26 mouse cellular contexts compared by ENCODE assay signal in the genomic region with DNA sequence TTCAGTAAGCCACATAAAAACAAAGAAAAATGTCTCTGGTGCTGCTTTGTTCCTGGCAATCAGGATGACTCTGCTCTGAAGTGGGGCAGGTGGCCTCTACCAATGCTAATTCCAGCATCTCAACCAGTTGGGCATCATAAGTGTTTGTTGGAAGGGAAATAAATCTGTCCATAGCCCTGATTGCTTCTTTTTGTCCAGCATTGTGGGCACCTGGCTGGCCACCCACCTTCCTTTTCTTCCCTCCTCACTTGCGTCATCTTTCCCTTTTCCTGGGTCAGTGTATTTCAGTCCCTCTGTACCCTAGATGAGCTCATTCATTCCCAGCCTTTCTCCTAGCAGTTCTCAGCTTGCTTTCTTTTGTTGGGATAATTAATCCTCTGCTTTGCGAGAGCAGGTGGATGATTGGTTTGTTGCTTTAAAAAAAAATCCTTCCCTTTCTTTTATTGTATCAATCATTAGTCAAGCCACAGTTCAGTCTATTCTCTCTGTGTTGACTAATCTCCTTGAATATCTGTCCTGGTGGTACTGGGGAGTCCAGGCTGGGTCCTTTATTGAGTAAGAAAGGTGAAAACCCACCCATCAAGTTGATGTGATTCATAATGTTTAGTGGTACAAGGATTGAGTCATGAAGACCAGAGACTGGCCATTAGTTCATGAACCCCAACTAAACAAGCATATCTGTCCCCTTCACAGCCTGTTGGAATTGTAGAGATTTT.
DNase-seq lines count a peak whose midpoint lies in the region; ATAC-seq lines count a peak whose summit lies in the region.
"Had no signal": no experiment of that assay in that cellular context is flagged by ENCODE, and none has a peak within 500 bp of the region (broad histone marks: within the 10 kb centered on the region; RNA-seq: fewer than 3 reads in every experiment).

No protein-coding gene starts in this region.

- H3K9ac ChIP-seq in hindbrain, embryonic 13.5 days, result no peak overlapping the region
- no peak overlapping the region for H3K9ac ChIP-seq in hindbrain, embryonic 16.5 days (ENCODE audit: low read depth, low read length)
- no peak overlapping the region for H3K9ac ChIP-seq in forebrain, embryonic 12.5 days
- H3K9ac ChIP-seq: embryonic facial prominence, embryonic 13.5 days; neural tube, embryonic 15.5 days; stomach, embryonic 15.5 days had no signal

- peak; percentile 42 for DNase-seq in right cerebral cortex, adult 18-20 months
- DNase-seq in right cerebral cortex, postnatal 4 days, result no peak
- DNase-seq in telencephalon, adult 2 months (ENCODE audit: low read depth, low spot score), result peak; percentile 39
- no peak for DNase-seq in natural killer cell, adult 2 months (ENCODE audit: low spot score in 2 of 2)
- DNase-seq in spleen, postnatal 14 days (ENCODE audit: low spot score in 2 of 2), result no peak
- DNase-seq: adrenal gland, postnatal 36 days; cerebellum, adult 2 months; cerebellum, postnatal 36 days; kidney, adult 8-10 months; kidney, postnatal 36 days; lung, adult 18-20 months; lung, postnatal 14 days; thymus, adult 2 months had no signal

- no peak overlapping the region for H3K4me2 ChIP-seq in hindbrain, embryonic 13.5 days
- no peak overlapping the region for H3K4me2 ChIP-seq in hindbrain, embryonic 16.5 days (ENCODE audit: low read length)
- no peak overlapping the region for H3K4me2 ChIP-seq in forebrain, embryonic 12.5 days
- H3K4me2 ChIP-seq: embryonic facial prominence, embryonic 13.5 days; liver, embryonic 11.5 days; neural tube, embryonic 15.5 days; stomach, embryonic 15.5 days had no signal

- H3K4me1 ChIP-seq in hindbrain, embryonic 13.5 days (replicated peaks), result 0 out of 2 replicates have a peak, but pooled peaks cover 5% of the 10 kb centered on the region
- no peaks in the 10 kb centered on the region for H3K4me1 ChIP-seq in hindbrain, embryonic 16.5 days (ENCODE audit: control insufficient read depth, insufficient read depth, low read depth, low read length)
- peaks cover 9% of the 10 kb centered on the region for H3K4me1 ChIP-seq in forebrain, embryonic 12.5 days
- H3K4me1 ChIP-seq: embryonic facial prominence, embryonic 13.5 days; limb, embryonic 10.5 days; megakaryocyte, embryonic 14.5 days; neural tube, embryonic 15.5 days; stomach, embryonic 15.5 days had no signal

- H3K27ac ChIP-seq in hindbrain, embryonic 13.5 days, result peak overlapping the region; percentile 30; the same call in 1 of the 2 replicates
- no peak overlapping the region for H3K27ac ChIP-seq in hindbrain, embryonic 16.5 days (ENCODE audit: low read depth, low read length)
- H3K27ac ChIP-seq in forebrain, embryonic 12.5 days, result peak overlapping the region; percentile 50
- H3K27ac ChIP-seq: embryonic facial prominence, embryonic 13.5 days; heart, embryonic 10.5 days; limb, embryonic 10.5 days; neural tube, embryonic 15.5 days; stomach, embryonic 15.5 days had no signal

- no peak for ATAC-seq in hindbrain, embryonic 13.5 days (ENCODE audit: low FRiP score)
- no peak for ATAC-seq in hindbrain, embryonic 16.5 days
- peak; percentile 76; the same call in 1 of the 2 replicates for ATAC-seq in forebrain, embryonic 12.5 days (ENCODE audit: low FRiP score)
- ATAC-seq: inflammation-experienced regulatory T-cells, adult 6 months had no signal

- no peaks in the 10 kb centered on the region for H3K27me3 ChIP-seq in hindbrain, embryonic 13.5 days
- no peaks in the 10 kb centered on the region for H3K27me3 ChIP-seq in hindbrain, embryonic 16.5 days (replicated peaks; ENCODE audit: control insufficient read depth, insufficient read depth, low read length)
- no peaks in the 10 kb centered on the region for H3K27me3 ChIP-seq in forebrain, embryonic 12.5 days
- H3K27me3 ChIP-seq: embryonic facial prominence, embryonic 13.5 days; megakaryocyte, embryonic 14.5 days; neural tube, embryonic 15.5 days; stomach, embryonic 15.5 days had no signal

- no peaks in the 10 kb centered on the region for H3K36me3 ChIP-seq in hindbrain, embryonic 13.5 days
- no peaks in the 10 kb centered on the region for H3K36me3 ChIP-seq in hindbrain, embryonic 16.5 days (ENCODE audit: control insufficient read depth, insufficient read depth, low read length)
- H3K36me3 ChIP-seq in forebrain, embryonic 12.5 days (replicated peaks), result no peaks in the 10 kb centered on the region
- H3K36me3 ChIP-seq: embryonic facial prominence, embryonic 13.5 days; G1E; heart, embryonic 10.5 days; limb, embryonic 10.5 days; neural tube, embryonic 15.5 days; stomach, embryonic 15.5 days had no signal

- H3K4me3 ChIP-seq in hindbrain, embryonic 13.5 days, result no peak overlapping the region
- H3K4me3 ChIP-seq in hindbrain, embryonic 16.5 days (ENCODE audit: low read length), result no peak overlapping the region
- no peak overlapping the region for H3K4me3 ChIP-seq in forebrain, embryonic 12.5 days (replicated peaks)
- H3K4me3 ChIP-seq: embryonic facial prominence, embryonic 13.5 days; heart, embryonic 10.5 days; limb, embryonic 10.5 days; megakaryocyte, embryonic 14.5 days; myocyte; neural tube, embryonic 15.5 days; stomach, embryonic 15.5 days had no signal

- 26% methylated on average over 2 of the region's 2 CpGs for WGBS in hindbrain, embryonic 13.5 days
- WGBS in hindbrain, embryonic 16.5 days, result 37% methylated on average over 2 of the region's 2 CpGs
- 10% methylated on average over 2 of the region's 2 CpGs for WGBS in forebrain, embryonic 12.5 days

- no peaks in the 10 kb centered on the region for H3K9me3 ChIP-seq in hindbrain, embryonic 13.5 days
- H3K9me3 ChIP-seq in hindbrain, embryonic 16.5 days (ENCODE audit: control insufficient read depth, low read length), result no peaks in the 10 kb centered on the region
- H3K9me3 ChIP-seq in forebrain, embryonic 12.5 days, result no peaks in the 10 kb centered on the region
- H3K9me3 ChIP-seq: embryonic facial prominence, embryonic 13.5 days; G1E; heart, embryonic 10.5 days; limb, embryonic 10.5 days; megakaryocyte, embryonic 14.5 days; neural tube, embryonic 15.5 days; stomach, embryonic 15.5 days had no signal

Comparison
In these comparisons a context has a peak if more than half of its experiments do, and no peak if none do; other contexts are left out.
1. DNase-seq: peak in right cerebral cortex, adult 18-20 months (single experiment) and telencephalon, adult 2 months (single experiment); none in right cerebral cortex, postnatal 4 days (single experiment), natural killer cell, adult 2 months (0 of 2) and spleen, postnatal 14 days (0 of 2).